Mouse (Mus musculus): ENCODE data around the gene Pdgfc. TPM values are rescaled to one million over a fixed set of nuclear protein-coding genes. Genes with fewer than 3 reads are reported as not detected.

The Pdgfc gene
- polyA plus RNA-seq, 1 experiment from 2014 or later: 6.6 TPM

DNA sequence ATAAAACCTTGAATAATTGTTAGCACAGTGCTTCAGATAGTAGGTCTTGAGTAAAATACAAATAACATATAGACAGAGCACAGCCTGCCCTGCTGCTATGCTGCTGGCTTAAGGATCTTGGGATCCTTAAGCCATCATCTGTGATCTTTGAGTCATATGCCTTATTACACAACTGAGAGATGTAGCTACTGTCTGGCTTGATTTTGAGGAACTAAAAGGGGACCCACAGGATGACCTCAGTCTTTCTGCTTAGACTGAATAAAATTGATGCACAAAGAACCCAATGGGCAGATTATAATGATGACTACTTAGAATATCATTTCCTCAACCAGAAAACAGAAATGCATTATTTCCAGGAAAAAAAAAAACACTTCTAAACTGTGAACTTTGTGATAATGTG lies 15.3 kb downstream of the Pdgfc start:
- Histone ChIP-seq H3K9ac (no peak overlapping the region), H3K4me1 (replicated peaks) (no peaks in the 10 kb centered on the region), H3K27ac (replicated peaks) (no peak overlapping the region), H3K4me3 (no peak overlapping the region), H3K9me3 (no peaks in the 10 kb centered on the region), H3K36me3 (no peaks in the 10 kb centered on the region), H3K4me2 (no peak overlapping the region), H3K27me3 (no peaks in the 10 kb centered on the region)
- ATAC-seq (ENCODE audit: low FRiP score, low read depth): no peak

DNA sequence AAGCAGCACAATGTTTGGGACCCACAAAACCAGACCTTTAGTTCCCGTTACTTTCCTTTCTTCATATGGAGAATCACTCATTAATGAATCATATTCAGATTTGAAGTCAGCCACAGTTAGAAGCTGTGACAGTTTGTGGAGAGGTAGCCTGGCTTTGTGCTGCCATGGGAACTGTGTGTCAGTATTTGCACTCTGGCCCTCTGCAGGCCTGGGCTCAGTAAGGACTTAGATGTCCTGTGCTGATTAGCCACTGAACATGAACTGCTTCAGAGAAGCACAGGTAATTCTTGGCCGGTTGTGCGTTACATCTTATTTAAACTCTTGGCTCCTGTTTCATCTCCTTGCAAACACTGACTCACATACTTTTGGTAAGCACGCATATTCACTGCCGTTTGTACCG lies 16.2 kb downstream of the Pdgfc start:
- Histone ChIP-seq H3K9me3 (no peaks in the 10 kb centered on the region), H3K4me2 (no peak overlapping the region), H3K9ac (no peak overlapping the region), H3K4me3 (no peak overlapping the region), H3K27me3 (no peaks in the 10 kb centered on the region), H3K4me1 (replicated peaks) (no peaks in the 10 kb centered on the region), H3K36me3 (no peaks in the 10 kb centered on the region), H3K27ac (replicated peaks) (no peak overlapping the region)
- ATAC-seq (ENCODE audit: low FRiP score, low read depth): no peak
- 85% methylated on average over 6 of the region's 6 CpGs for WGBS

DNA sequence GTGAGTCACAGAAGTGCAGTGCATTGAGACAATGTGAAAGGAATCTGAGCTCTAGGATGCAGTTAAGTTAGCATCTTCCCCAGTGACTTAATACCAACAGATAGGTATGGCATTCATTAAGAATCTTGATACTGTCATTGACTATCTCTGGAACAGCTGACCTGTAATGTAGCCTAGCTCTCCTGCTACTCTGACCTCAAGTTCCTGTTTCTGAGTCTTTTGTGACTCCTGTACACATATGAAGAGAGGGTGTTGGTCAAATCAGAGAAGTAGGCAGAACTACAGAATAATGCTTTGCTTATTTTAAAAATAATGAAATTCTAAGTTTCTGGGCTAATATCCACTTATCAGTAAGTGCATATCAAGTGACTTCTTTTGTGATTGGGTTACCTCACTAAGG lies 17.9 kb downstream of the Pdgfc start:
- ATAC-seq (ENCODE audit: low FRiP score, low read depth): no peak
- H3K9me3 ChIP-seq: no peaks in the 10 kb centered on the region
- no peaks in the 10 kb centered on the region for H3K36me3 ChIP-seq
- H3K27ac ChIP-seq (replicated peaks): no peak overlapping the region
- no peaks in the 10 kb centered on the region for H3K27me3 ChIP-seq
- no peaks in the 10 kb centered on the region for H3K4me1 ChIP-seq (replicated peaks)
- H3K4me2 ChIP-seq: no peak overlapping the region
- H3K4me3 ChIP-seq: no peak overlapping the region
- H3K9ac ChIP-seq: no peak overlapping the region

GRCm38 (mm10) chr3:81057719-81058118 lies 21.5 kb downstream of the Pdgfc start:
- Histone ChIP-seq H3K27ac (replicated peaks) (no peak overlapping the region), H3K4me3 (no peak overlapping the region), H3K9me3 (no peaks in the 10 kb centered on the region), H3K9ac (no peak overlapping the region), H3K36me3 (no peaks in the 10 kb centered on the region), H3K27me3 (no peaks in the 10 kb centered on the region), H3K4me2 (no peak overlapping the region), H3K4me1 (replicated peaks) (no peaks in the 10 kb centered on the region)
- WGBS: 97% methylated on average over 1 of the region's 1 CpGs
- ATAC-seq (ENCODE audit: low FRiP score, low read depth): no peak

- Histone ChIP-seq H3K9me3 (no peaks in the 10 kb centered on the region), H3K27ac (replicated peaks) (no peak overlapping the region), H3K4me2 (no peak overlapping the region), H3K4me1 (replicated peaks) (no peaks in the 10 kb centered on the region), H3K36me3 (no peaks in the 10 kb centered on the region), H3K9ac (no peak overlapping the region), H3K4me3 (no peak overlapping the region), H3K27me3 (no peaks in the 10 kb centered on the region)
- WGBS: 39% methylated on average over 4 of the region's 4 CpGs
- ATAC-seq (ENCODE audit: low FRiP score, low read depth): no peak
These were observed 22.4 kb downstream of the Pdgfc start for GRCm38 (mm10) chr3:81058527-81059031.

- Histone ChIP-seq H3K9ac (no peak overlapping the region), H3K9me3 (no peaks in the 10 kb centered on the region), H3K27me3 (no peaks in the 10 kb centered on the region), H3K4me3 (no peak overlapping the region), H3K27ac (replicated peaks) (no peak overlapping the region), H3K4me1 (replicated peaks) (no peaks in the 10 kb centered on the region), H3K36me3 (no peaks in the 10 kb centered on the region), H3K4me2 (no peak overlapping the region)
- ATAC-seq (ENCODE audit: low FRiP score, low read depth): no peak
- 45% methylated on average over 2 of the region's 2 CpGs for WGBS
These were observed 32.3 kb downstream of the Pdgfc start for GRCm38 (mm10) chr3:81068550-81068949.

DNA sequence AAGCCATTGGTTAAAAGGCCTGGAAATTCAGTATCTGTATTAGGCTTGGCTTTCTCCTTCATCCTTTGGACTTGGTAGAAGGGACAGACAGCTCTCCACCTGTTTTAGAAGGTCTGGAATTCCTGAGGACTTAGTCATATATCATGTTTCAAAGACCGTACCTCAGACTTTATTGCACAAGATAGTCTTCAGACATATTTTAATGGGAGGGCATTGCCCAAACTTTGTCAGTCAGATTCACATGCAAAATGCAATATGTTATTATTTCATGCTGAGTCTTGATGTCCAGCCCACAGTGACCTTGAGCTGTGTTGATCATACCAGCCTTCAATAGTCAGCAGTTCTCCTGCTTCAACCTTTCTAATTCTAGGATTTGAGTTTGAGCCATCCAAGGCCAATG lies 64.9 kb downstream of the Pdgfc start:
- H3K36me3 ChIP-seq: no peaks in the 10 kb centered on the region
- H3K4me2 ChIP-seq: no peak overlapping the region
- WGBS: 97% methylated on average over 1 of the region's 1 CpGs
- H3K9ac ChIP-seq: no peak overlapping the region
- no peaks in the 10 kb centered on the region for H3K9me3 ChIP-seq
- no peak overlapping the region for H3K27ac ChIP-seq (replicated peaks)
- H3K27me3 ChIP-seq: no peaks in the 10 kb centered on the region
- H3K4me3 ChIP-seq: no peak overlapping the region
- H3K4me1 ChIP-seq (replicated peaks): peaks cover 15% of the 10 kb centered on the region; the same call in 1 of the 2 replicates
- ATAC-seq (ENCODE audit: low FRiP score, low read depth): no peak

GRCm38 (mm10) chr3:81102158-81102876 lies 66.1 kb downstream of the Pdgfc start:
- H3K9me3 ChIP-seq: no peaks in the 10 kb centered on the region
- H3K4me2 ChIP-seq: no peak overlapping the region
- no peaks in the 10 kb centered on the region for H3K27me3 ChIP-seq
- no peaks in the 10 kb centered on the region for H3K36me3 ChIP-seq
- 11% methylated on average over 3 of the region's 3 CpGs for WGBS
- H3K27ac ChIP-seq (replicated peaks): peak overlapping the region; percentile 51; the same call in 1 of the 2 replicates
- H3K4me3 ChIP-seq: no peak overlapping the region
- peak; percentile 79 for ATAC-seq (ENCODE audit: low FRiP score, low read depth)
- peaks cover 15% of the 10 kb centered on the region; the same call in 1 of the 2 replicates for H3K4me1 ChIP-seq (replicated peaks)
- no peak overlapping the region for H3K9ac ChIP-seq

- Histone ChIP-seq H3K4me2 (no peak overlapping the region), H3K36me3 (no peaks in the 10 kb centered on the region), H3K27me3 (no peaks in the 10 kb centered on the region), H3K27ac (replicated peaks) (no peak overlapping the region), H3K4me1 (replicated peaks) (peaks cover 15% of the 10 kb centered on the region; the same call in 1 of the 2 replicates), H3K9ac (no peak overlapping the region), H3K4me3 (no peak overlapping the region), H3K9me3 (no peaks in the 10 kb centered on the region)
- 52% methylated on average over 5 of the region's 5 CpGs for WGBS
- ATAC-seq (ENCODE audit: low FRiP score, low read depth): no peak
These were observed 66.7 kb downstream of the Pdgfc start for GRCm38 (mm10) chr3:81102877-81103420.

DNA sequence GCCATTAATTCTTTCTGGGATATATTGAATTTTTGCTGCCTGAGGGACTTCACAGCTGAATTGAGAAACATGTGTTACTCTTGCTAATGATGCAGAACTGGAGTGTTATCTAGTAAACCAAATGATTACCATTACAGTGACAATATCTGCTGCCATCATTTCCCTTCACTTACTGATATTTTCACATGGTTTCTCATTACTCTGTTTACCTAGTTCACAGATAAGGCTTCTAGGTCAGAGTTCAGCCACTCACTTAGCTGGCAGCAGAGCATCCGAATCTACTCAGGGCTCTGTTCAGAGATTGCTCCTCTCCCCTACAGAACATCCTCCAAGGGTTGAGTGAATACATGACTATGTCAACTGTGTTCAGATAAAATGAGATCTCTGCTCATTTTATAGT lies 71.3 kb downstream of the Pdgfc start:
- H3K9ac ChIP-seq: no peak overlapping the region
- 65% methylated on average over 1 of the region's 1 CpGs for WGBS
- H3K4me2 ChIP-seq: no peak overlapping the region
- no peaks in the 10 kb centered on the region for H3K27me3 ChIP-seq
- H3K27ac ChIP-seq (replicated peaks): no peak overlapping the region
- no peaks in the 10 kb centered on the region for H3K9me3 ChIP-seq
- no peaks in the 10 kb centered on the region for H3K36me3 ChIP-seq
- no peak overlapping the region for H3K4me3 ChIP-seq
- ATAC-seq (ENCODE audit: low FRiP score, low read depth): no peak
- peaks cover 8% of the 10 kb centered on the region; the same call in 1 of the 2 replicates for H3K4me1 ChIP-seq (replicated peaks)

DNA sequence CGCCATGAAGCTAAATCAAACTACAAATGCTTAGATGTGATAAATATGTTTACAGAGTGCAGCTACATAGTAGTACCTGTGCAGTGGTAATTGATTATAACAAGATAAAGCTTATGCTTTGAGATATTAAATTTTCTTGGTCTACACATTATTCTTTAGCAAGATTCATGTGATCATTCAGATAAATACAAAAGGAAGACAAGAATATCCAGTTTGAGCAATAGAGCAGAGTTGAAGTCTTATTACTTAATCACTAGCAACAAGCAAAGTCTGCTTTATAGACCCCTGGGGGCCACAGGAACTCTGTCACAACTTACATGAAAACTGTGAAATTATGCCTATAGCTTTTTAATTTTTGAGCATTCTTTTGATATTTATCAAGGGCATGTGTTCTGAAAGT lies 74.8 kb downstream of the Pdgfc start:
- 88% methylated on average over 1 of the region's 1 CpGs for WGBS
- Histone ChIP-seq H3K27ac (replicated peaks) (no peak overlapping the region), H3K9me3 (no peaks in the 10 kb centered on the region), H3K9ac (no peak overlapping the region), H3K4me2 (no peak overlapping the region), H3K36me3 (no peaks in the 10 kb centered on the region), H3K27me3 (no peaks in the 10 kb centered on the region), H3K4me3 (no peak overlapping the region), H3K4me1 (replicated peaks) (no peaks in the 10 kb centered on the region)
- ATAC-seq (ENCODE audit: low FRiP score, low read depth): no peak

GRCm38 (mm10) chr3:81112892-81113291 lies 76.7 kb downstream of the Pdgfc start:
- Histone ChIP-seq H3K9me3 (no peaks in the 10 kb centered on the region), H3K4me1 (replicated peaks) (no peaks in the 10 kb centered on the region), H3K27me3 (no peaks in the 10 kb centered on the region), H3K4me3 (no peak overlapping the region), H3K9ac (no peak overlapping the region), H3K4me2 (no peak overlapping the region), H3K27ac (replicated peaks) (no peak overlapping the region), H3K36me3 (no peaks in the 10 kb centered on the region)
- 96% methylated on average over 3 of the region's 3 CpGs for WGBS
- ATAC-seq (ENCODE audit: low FRiP score, low read depth): no peak

GRCm38 (mm10) chr3:81120664-81121063 lies 84.4 kb downstream of the Pdgfc start:
- Histone ChIP-seq H3K4me1 (replicated peaks) (no peaks in the 10 kb centered on the region), H3K9me3 (no peaks in the 10 kb centered on the region), H3K9ac (no peak overlapping the region), H3K36me3 (no peaks in the 10 kb centered on the region), H3K27me3 (no peaks in the 10 kb centered on the region), H3K4me2 (no peak overlapping the region), H3K4me3 (no peak overlapping the region), H3K27ac (replicated peaks) (no peak overlapping the region)
- 89% methylated on average over 1 of the region's 1 CpGs for WGBS
- ATAC-seq (ENCODE audit: low FRiP score, low read depth): no peak

Measured in hindbrain, embryonic 15.5 days (tissue).